Comparison of ENCODE assay signal across 7 mouse cellular contexts in genomic region chr16:37384821-37385344, GRCm38 (mm10). TPM values are rescaled to one million over a fixed set of nuclear protein-coding genes. Genes with fewer than 3 reads are reported as not detected.
DNase-seq lines count a peak whose midpoint lies in the region; ATAC-seq and TF ChIP-seq lines count a peak whose summit lies in the region.

Gene Stxbp5l (minus strand): TSS chr16:37384962.

- H3ac ChIP-seq in myocyte (ENCODE audit: control insufficient read depth, insufficient read length) = no peak within 1 kb of the TSS

- DNase-seq in c-Kit-positive CD71-negative TER-119-negative erythroid progenitor cells, embryonic 14.5 days (ENCODE audit: low read depth) = peak; percentile 50
- DNase-seq in forebrain, embryonic 10.5 days (ENCODE audit: extremely low spot score, low spot score) = peak; percentile 89
- DNase-seq in kidney, postnatal 0 days (ENCODE audit: low spot score) = peak; percentile 89
- peak; percentile 83 for DNase-seq in liver

- peaks cover 40% of the 10 kb centered on the region for H3K27me3 ChIP-seq in forebrain, embryonic 10.5 days (ENCODE audit: poor library complexity, severe bottlenecking)
- H3K27me3 ChIP-seq in heart, embryonic 13.5 days (replicated peaks) = peaks cover 29% of the 10 kb centered on the region
- H3K27me3 ChIP-seq in kidney, postnatal 0 days (ENCODE audit: insufficient read depth, low read length) = peaks cover 6% of the 10 kb centered on the region; the same call in 1 of the 2 replicates
- peaks cover 16% of the 10 kb centered on the region for H3K27me3 ChIP-seq in myocyte (ENCODE audit: control insufficient read depth, insufficient read depth, insufficient read length)
- 0 out of 2 replicates have a peak, but pooled peaks cover 2% of the 10 kb centered on the region for H3K27me3 ChIP-seq in stomach, embryonic 15.5 days (replicated peaks)

- no peak for TF ChIP-seq POLR2A in myocyte (IDR thresholded peaks at IDR 0.05; ENCODE audit: insufficient read length, low read depth)

- peak within 1 kb of the TSS; percentile 79 for H3K27ac ChIP-seq in forebrain, embryonic 10.5 days
- no peak within 1 kb of the TSS for H3K27ac ChIP-seq in heart, embryonic 13.5 days (replicated peaks)
- H3K27ac ChIP-seq in kidney, postnatal 0 days = no peak within 1 kb of the TSS
- H3K27ac ChIP-seq in stomach, embryonic 15.5 days = no peak within 1 kb of the TSS

- peak within 1 kb of the TSS; percentile 66 for H3K9ac ChIP-seq in heart, embryonic 13.5 days
- 0 out of 2 replicates have a peak within 1 kb of the TSS, but pooled peaks have one; percentile 13 for H3K9ac ChIP-seq in kidney, postnatal 0 days (ENCODE audit: low read depth, low read length)
- no peak within 1 kb of the TSS for H3K9ac ChIP-seq in stomach, embryonic 15.5 days

- peak within 1 kb of the TSS; percentile 78 for H3K4me3 ChIP-seq in forebrain, embryonic 10.5 days
- peak within 1 kb of the TSS; percentile 61 for H3K4me3 ChIP-seq in heart, embryonic 13.5 days
- peak within 1 kb of the TSS; percentile 46 for H3K4me3 ChIP-seq in kidney, postnatal 0 days (replicated peaks; ENCODE audit: low read depth, low read length)
- no peak within 1 kb of the TSS for H3K4me3 ChIP-seq in myocyte
- H3K4me3 ChIP-seq in stomach, embryonic 15.5 days (replicated peaks) = peak within 1 kb of the TSS; percentile 53

- peaks cover 17% of the 10 kb centered on the region for H3K4me1 ChIP-seq in forebrain, embryonic 10.5 days
- peaks cover 14% of the 10 kb centered on the region for H3K4me1 ChIP-seq in heart, embryonic 13.5 days
- no peaks in the 10 kb centered on the region; the same call in 1 of the 2 replicates for H3K4me1 ChIP-seq in kidney, postnatal 0 days (replicated peaks; ENCODE audit: insufficient read depth, low read length)
- H3K4me1 ChIP-seq in stomach, embryonic 15.5 days = peaks cover 5% of the 10 kb centered on the region; the same call in 1 of the 2 replicates

- no peaks in the 10 kb centered on the region for H3K79me2 ChIP-seq in myocyte (ENCODE audit: control insufficient read depth, insufficient read depth)

- WGBS in forebrain, embryonic 10.5 days = under 1% methylated on average over 33 of the region's 33 CpGs
- 1% methylated on average over 33 of the region's 33 CpGs for WGBS in heart, embryonic 13.5 days
- WGBS in kidney, postnatal 0 days = under 1% methylated on average over 27 of the region's 33 CpGs
- under 1% methylated on average over 33 of the region's 33 CpGs for WGBS in stomach, embryonic 15.5 days

- H3K9me3 ChIP-seq in forebrain, embryonic 10.5 days = no peaks in the 10 kb centered on the region
- H3K9me3 ChIP-seq in heart, embryonic 13.5 days = no peaks in the 10 kb centered on the region
- no peaks in the 10 kb centered on the region for H3K9me3 ChIP-seq in kidney, postnatal 0 days (replicated peaks; ENCODE audit: low read length)
- H3K9me3 ChIP-seq in stomach, embryonic 15.5 days = no peaks in the 10 kb centered on the region

- ATAC-seq in heart, embryonic 13.5 days (ENCODE audit: extremely low read depth, insufficient number of reproducible peaks, low FRiP score, low TSS enrichment) = peak; percentile 93
- peak; percentile 97 for ATAC-seq in kidney, postnatal 0 days (replicated peaks; ENCODE audit: low FRiP score, low read depth)
- peak; percentile 92 for ATAC-seq in stomach, embryonic 15.5 days (ENCODE audit: insufficient read depth, low FRiP score, low read depth)

- no peak for TF ChIP-seq CTCF in kidney, postnatal 0 days (IDR thresholded peaks at IDR 0.05; ENCODE audit: low read depth)

- peak within 1 kb of the TSS; percentile 98 for H3K4me2 ChIP-seq in heart, embryonic 13.5 days
- peak within 1 kb of the TSS; percentile 94 for H3K4me2 ChIP-seq in kidney, postnatal 0 days (ENCODE audit: low read length)
- H3K4me2 ChIP-seq in myocyte (ENCODE audit: low read depth) = no peak within 1 kb of the TSS
- peak within 1 kb of the TSS; percentile 96 for H3K4me2 ChIP-seq in stomach, embryonic 15.5 days

- H3K36me3 ChIP-seq in forebrain, embryonic 10.5 days (replicated peaks) = no peaks in the 10 kb centered on the region
- no peaks in the 10 kb centered on the region for H3K36me3 ChIP-seq in heart, embryonic 13.5 days
- no peaks in the 10 kb centered on the region for H3K36me3 ChIP-seq in kidney, postnatal 0 days (ENCODE audit: insufficient read depth, low read length)
- no peaks in the 10 kb centered on the region for H3K36me3 ChIP-seq in myocyte (ENCODE audit: control insufficient read depth, insufficient read depth)
- H3K36me3 ChIP-seq in stomach, embryonic 15.5 days = no peaks in the 10 kb centered on the region

TF ChIP-seq in myocyte, 11 proteins besides CTCF, POLR2A, EP300 and RAD21:
- TF ChIP-seq POLR2AphosphoS2 (IDR thresholded peaks at IDR 0.05; ENCODE audit: insufficient read length, low read depth) = no peak
- TF ChIP-seq TCF3 (IDR thresholded peaks at IDR 0.05; ENCODE audit: insufficient read length, low read depth) = no peak
- peak; percentile 24 for TF ChIP-seq REST (IDR thresholded peaks at IDR 0.05; ENCODE audit: insufficient read depth, insufficient read length)

RNA-seq across cellular contexts. Expression of gene Stxbp5l, which starts in this region (rescaled TPM):
- polyA plus RNA-seq in forebrain, embryonic 10.5 days (2016; fragmentation: Nextera tagmentation; extraction: Ambion mirVana) = 1.2 and 1.3 TPM in 2 replicates
- 0.16 and 0.31 TPM in 2 replicates for polyA plus RNA-seq in heart, embryonic 13.5 days (2015; fragmentation: Nextera tagmentation; extraction: Ambion mirVana)
- 1.3 and 2.0 TPM in 2 replicates for polyA plus RNA-seq in kidney, postnatal 0 days (2015; fragmentation: Nextera tagmentation; extraction: Ambion mirVana)
- not detected for polyA plus RNA-seq in myocyte (2012; fragmentation: generic; extraction: Trizol)
- 2.4 and 3.5 TPM in 2 replicates for polyA plus RNA-seq in stomach, embryonic 15.5 days (2015; fragmentation: Nextera tagmentation; extraction: Ambion mirVana)

Comparison
In these comparisons a context has a peak if more than half of its experiments do, and no peak if none do; other contexts are left out.
1. Peak in ATAC-seq, H3K4me3 ChIP-seq, H3K9ac ChIP-seq and H3K4me2 ChIP-seq in heart, embryonic 13.5 days; RNA of the gene not detected or under 1 TPM.